Mouse (Mus musculus): ENCODE data around the gene Vti1b. TPM values are rescaled to one million over a fixed set of nuclear protein-coding genes. Genes with fewer than 3 reads are reported as not detected.

Gene Vti1b
- polyA plus RNA-seq, 1 experiment from 2014 or later: 85.4 TPM

- no peaks in the 10 kb centered on the region for H3K27me3 ChIP-seq (replicated peaks; ENCODE audit: control insufficient read depth, insufficient read depth, low read length)
- H3K4me2 ChIP-seq (ENCODE audit: low read length): no peak overlapping the region
- DNase-seq (ENCODE audit: low spot score) (no peak), ATAC-seq (replicated peaks; ENCODE audit: low FRiP score, low TSS enrichment, low read depth) (no peak)
- peaks cover 75% of the 10 kb centered on the region for H3K36me3 ChIP-seq (ENCODE audit: control insufficient read depth, insufficient read depth, low read length)
- H3K9me3 ChIP-seq (ENCODE audit: control insufficient read depth, low read length): no peaks in the 10 kb centered on the region
- WGBS: 86% methylated on average over 3 of the region's 3 CpGs
- H3K9ac ChIP-seq (ENCODE audit: low read length): no peak overlapping the region
- H3K27ac ChIP-seq (ENCODE audit: low read depth): no peak overlapping the region
- no peaks in the 10 kb centered on the region for H3K4me1 ChIP-seq (replicated peaks; ENCODE audit: control insufficient read depth, insufficient read depth, low read length)
- H3K4me3 ChIP-seq (ENCODE audit: low read depth, low read length): no peak overlapping the region
These were observed 9.6 kb downstream of the Vti1b start for GRCm38 (mm10) chr12:79162876-79163275.

DNA sequence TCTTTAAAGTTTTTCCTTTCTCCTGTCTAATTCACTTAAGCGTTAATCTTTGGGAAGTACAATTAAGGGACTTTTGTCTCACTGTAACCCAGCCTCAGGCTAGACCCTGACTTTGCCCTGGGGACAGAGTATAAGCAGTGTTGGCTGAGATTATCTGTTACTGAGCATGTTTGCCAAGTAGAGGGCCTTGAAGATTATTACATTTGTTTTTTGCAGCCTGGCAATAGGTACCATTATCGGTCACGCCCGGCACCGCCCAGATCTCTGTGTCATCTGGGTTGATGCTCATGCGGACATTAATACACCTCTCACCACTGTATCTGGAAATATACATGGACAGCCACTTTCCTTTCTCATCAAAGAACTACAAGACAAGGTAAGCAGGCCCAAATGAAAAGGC, 22.8 kb downstream of the Vti1b start:
- Histone ChIP-seq H3K9me3 (ENCODE audit: control insufficient read depth, low read length) (no peaks in the 10 kb centered on the region), H3K9ac (ENCODE audit: low read length) (no peak overlapping the region), H3K27me3 (replicated peaks; ENCODE audit: control insufficient read depth, insufficient read depth, low read length) (no peaks in the 10 kb centered on the region), H3K4me3 (ENCODE audit: low read depth, low read length) (no peak overlapping the region), H3K4me2 (ENCODE audit: low read length) (no peak overlapping the region), H3K36me3 (ENCODE audit: control insufficient read depth, insufficient read depth, low read length) (peaks cover 13% of the 10 kb centered on the region), H3K27ac (ENCODE audit: low read depth) (no peak overlapping the region), H3K4me1 (replicated peaks; ENCODE audit: control insufficient read depth, insufficient read depth, low read length) (no peaks in the 10 kb centered on the region)
- DNase-seq (ENCODE audit: low spot score) (no peak), ATAC-seq (replicated peaks; ENCODE audit: low FRiP score, low TSS enrichment, low read depth) (no peak)
- WGBS: 93% methylated on average over 6 of the region's 6 CpGs

DNA sequence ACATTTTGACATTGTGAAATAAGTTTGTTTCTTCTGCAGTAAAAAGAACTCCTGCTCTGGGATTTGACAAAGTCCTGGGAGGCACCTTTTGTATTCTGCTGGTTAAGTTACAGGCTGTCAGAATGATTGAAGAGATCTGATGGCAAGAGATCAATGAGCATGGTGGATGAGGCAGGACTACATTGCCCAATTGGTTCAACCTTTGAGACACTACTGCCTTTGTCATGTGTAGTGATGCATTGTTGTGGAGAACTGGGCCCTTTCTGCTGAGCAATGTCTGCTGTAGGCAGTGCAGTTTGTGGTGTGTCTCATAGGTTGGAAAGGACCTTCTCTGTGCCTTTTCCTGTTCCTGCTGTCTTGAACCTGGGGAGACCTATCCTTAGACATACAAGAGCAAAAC, 31.1 kb downstream of the Vti1b start:
- H3K27ac ChIP-seq (ENCODE audit: low read depth): no peak overlapping the region
- DNase-seq (ENCODE audit: low spot score): no peak
- no peaks in the 10 kb centered on the region for H3K36me3 ChIP-seq (ENCODE audit: control insufficient read depth, insufficient read depth, low read length)
- no peak for ATAC-seq (replicated peaks; ENCODE audit: low FRiP score, low TSS enrichment, low read depth)
- H3K4me2 ChIP-seq (ENCODE audit: low read length): no peak overlapping the region
- no peaks in the 10 kb centered on the region for H3K27me3 ChIP-seq (replicated peaks; ENCODE audit: control insufficient read depth, insufficient read depth, low read length)
- H3K9me3 ChIP-seq (ENCODE audit: control insufficient read depth, low read length): no peaks in the 10 kb centered on the region
- H3K4me1 ChIP-seq (replicated peaks; ENCODE audit: control insufficient read depth, insufficient read depth, low read length): no peaks in the 10 kb centered on the region
- H3K9ac ChIP-seq (ENCODE audit: low read length): no peak overlapping the region
- no peak overlapping the region for H3K4me3 ChIP-seq (ENCODE audit: low read depth, low read length)

DNA sequence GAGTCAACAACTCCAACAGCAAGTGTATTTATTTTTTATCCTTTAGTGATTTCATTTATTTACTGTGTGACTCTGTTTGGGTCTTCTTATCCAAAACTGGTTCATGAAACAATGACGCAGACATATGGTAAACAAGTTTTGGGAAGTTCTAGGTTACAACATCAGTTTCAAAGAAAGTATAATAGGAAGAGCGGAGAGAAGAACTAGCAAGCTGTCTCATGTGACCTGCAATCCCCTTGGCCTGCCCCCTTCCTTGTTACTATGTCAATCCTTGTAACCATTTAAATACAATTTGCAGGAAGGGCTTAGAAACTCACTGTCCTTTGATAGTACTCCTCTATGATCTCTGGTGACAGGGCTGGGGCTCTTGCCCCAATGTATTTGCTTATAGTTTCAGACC, 31.7 kb downstream of the Vti1b start:
- Histone ChIP-seq H3K27ac (ENCODE audit: low read depth) (no peak overlapping the region), H3K27me3 (replicated peaks; ENCODE audit: control insufficient read depth, insufficient read depth, low read length) (no peaks in the 10 kb centered on the region), H3K9ac (ENCODE audit: low read length) (no peak overlapping the region), H3K4me1 (replicated peaks; ENCODE audit: control insufficient read depth, insufficient read depth, low read length) (no peaks in the 10 kb centered on the region), H3K36me3 (ENCODE audit: control insufficient read depth, insufficient read depth, low read length) (no peaks in the 10 kb centered on the region), H3K4me3 (ENCODE audit: low read depth, low read length) (no peak overlapping the region), H3K4me2 (ENCODE audit: low read length) (no peak overlapping the region), H3K9me3 (ENCODE audit: control insufficient read depth, low read length) (no peaks in the 10 kb centered on the region)
- DNase-seq (ENCODE audit: low spot score): no peak
- WGBS: 86% methylated on average over 2 of the region's 2 CpGs
- no peak for ATAC-seq (replicated peaks; ENCODE audit: low FRiP score, low TSS enrichment, low read depth)

GRCm38 (mm10) chr12:79139417-79139816, 33.0 kb downstream of the Vti1b start:
- no peak for DNase-seq (ENCODE audit: low spot score)

GRCm38 (mm10) chr12:79138999-79139398, 33.5 kb downstream of the Vti1b start:
- H3K27ac ChIP-seq (ENCODE audit: low read depth): no peak overlapping the region
- no peaks in the 10 kb centered on the region for H3K27me3 ChIP-seq (replicated peaks; ENCODE audit: control insufficient read depth, insufficient read depth, low read length)
- H3K36me3 ChIP-seq (ENCODE audit: control insufficient read depth, insufficient read depth, low read length): no peaks in the 10 kb centered on the region

More at GRCm38 (mm10) chr12:79139417-79139816, 33.0 kb downstream of the Vti1b start:
- Histone ChIP-seq H3K9me3 (ENCODE audit: control insufficient read depth, low read length) (no peaks in the 10 kb centered on the region), H3K4me2 (ENCODE audit: low read length) (no peak overlapping the region), H3K4me3 (ENCODE audit: low read depth, low read length) (no peak overlapping the region), H3K9ac (ENCODE audit: low read length) (no peak overlapping the region), H3K36me3 (ENCODE audit: control insufficient read depth, insufficient read depth, low read length) (no peaks in the 10 kb centered on the region), H3K27me3 (replicated peaks; ENCODE audit: control insufficient read depth, insufficient read depth, low read length) (no peaks in the 10 kb centered on the region), H3K4me1 (replicated peaks; ENCODE audit: control insufficient read depth, insufficient read depth, low read length) (no peaks in the 10 kb centered on the region), H3K27ac (ENCODE audit: low read depth) (no peak overlapping the region)
- 33% methylated on average over 1 of the region's 1 CpGs for WGBS
- ATAC-seq (replicated peaks; ENCODE audit: low FRiP score, low TSS enrichment, low read depth): no peak

GRCm38 (mm10) chr12:79136949-79137348, 35.5 kb downstream of the Vti1b start:
- Histone ChIP-seq H3K9ac (ENCODE audit: low read length) (no peak overlapping the region), H3K4me1 (replicated peaks; ENCODE audit: control insufficient read depth, insufficient read depth, low read length) (no peaks in the 10 kb centered on the region), H3K4me3 (ENCODE audit: low read depth, low read length) (no peak overlapping the region), H3K36me3 (ENCODE audit: control insufficient read depth, insufficient read depth, low read length) (no peaks in the 10 kb centered on the region), H3K27ac (ENCODE audit: low read depth) (no peak overlapping the region), H3K27me3 (replicated peaks; ENCODE audit: control insufficient read depth, insufficient read depth, low read length) (peaks cover 12% of the 10 kb centered on the region), H3K4me2 (ENCODE audit: low read length) (no peak overlapping the region), H3K9me3 (ENCODE audit: control insufficient read depth, low read length) (no peaks in the 10 kb centered on the region)
- WGBS: 74% methylated on average over 7 of the region's 7 CpGs
- DNase-seq (ENCODE audit: low spot score) (no peak), ATAC-seq (replicated peaks; ENCODE audit: low FRiP score, low TSS enrichment, low read depth) (no peak)

More at GRCm38 (mm10) chr12:79138999-79139398, 33.5 kb downstream of the Vti1b start:
- no peak for ATAC-seq (replicated peaks; ENCODE audit: low FRiP score, low TSS enrichment, low read depth)
- DNase-seq (ENCODE audit: low spot score): no peak
- Histone ChIP-seq H3K4me1 (replicated peaks; ENCODE audit: control insufficient read depth, insufficient read depth, low read length) (no peaks in the 10 kb centered on the region), H3K4me2 (ENCODE audit: low read length) (no peak overlapping the region), H3K9me3 (ENCODE audit: control insufficient read depth, low read length) (no peaks in the 10 kb centered on the region), H3K4me3 (ENCODE audit: low read depth, low read length) (no peak overlapping the region), H3K9ac (ENCODE audit: low read length) (no peak overlapping the region)

- whole genome bisulfite sequencing: 48% methylated on average over 4 of the region's 4 CpGs
- no peak overlapping the region for H3K4me2 ChIP-seq (ENCODE audit: low read length)
These were observed 37.4 kb downstream of the Vti1b start for GRCm38 (mm10) chr12:79135105-79135504.

DNA sequence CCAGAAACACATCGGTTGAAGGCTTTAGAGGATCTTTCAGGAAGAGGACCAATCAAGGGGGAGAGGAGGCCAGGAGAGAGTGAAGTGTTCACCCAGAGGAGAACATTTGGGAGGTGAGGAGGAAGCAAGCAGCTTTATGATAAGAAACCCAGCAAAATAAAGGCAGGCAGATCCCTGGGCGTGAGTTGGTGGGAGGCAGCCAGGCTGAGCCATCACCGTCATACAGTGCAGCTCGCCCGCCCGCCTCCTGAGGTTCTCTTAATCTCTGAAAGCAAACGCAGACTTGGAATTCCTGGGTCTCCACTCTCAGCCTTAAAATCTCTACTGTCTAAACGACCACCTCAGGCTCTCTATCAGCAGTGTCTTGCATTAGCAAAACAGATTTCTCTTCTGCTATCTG, 37.8 kb downstream of the Vti1b start:
- ATAC-seq (replicated peaks; ENCODE audit: low FRiP score, low TSS enrichment, low read depth): no peak
- H3K36me3 ChIP-seq (ENCODE audit: control insufficient read depth, insufficient read depth, low read length): no peaks in the 10 kb centered on the region

More at GRCm38 (mm10) chr12:79135105-79135504, 37.4 kb downstream of the Vti1b start:
- Histone ChIP-seq H3K9me3 (ENCODE audit: control insufficient read depth, low read length) (no peaks in the 10 kb centered on the region), H3K27me3 (replicated peaks; ENCODE audit: control insufficient read depth, insufficient read depth, low read length) (peaks cover 31% of the 10 kb centered on the region), H3K4me1 (replicated peaks; ENCODE audit: control insufficient read depth, insufficient read depth, low read length) (peaks cover 12% of the 10 kb centered on the region), H3K4me3 (ENCODE audit: low read depth, low read length) (no peak overlapping the region), H3K27ac (ENCODE audit: low read depth) (no peak overlapping the region), H3K36me3 (ENCODE audit: control insufficient read depth, insufficient read depth, low read length) (no peaks in the 10 kb centered on the region), H3K9ac (ENCODE audit: low read length) (no peak overlapping the region)
- no peak for DNase-seq (ENCODE audit: low spot score)
- no peak for ATAC-seq (replicated peaks; ENCODE audit: low FRiP score, low TSS enrichment, low read depth)

More for the DNA sequence above, 37.8 kb downstream of the Vti1b start:
- Histone ChIP-seq H3K9me3 (ENCODE audit: control insufficient read depth, low read length) (no peaks in the 10 kb centered on the region), H3K27ac (ENCODE audit: low read depth) (no peak overlapping the region), H3K27me3 (replicated peaks; ENCODE audit: control insufficient read depth, insufficient read depth, low read length) (peaks cover 31% of the 10 kb centered on the region), H3K4me1 (replicated peaks; ENCODE audit: control insufficient read depth, insufficient read depth, low read length) (peaks cover 12% of the 10 kb centered on the region), H3K9ac (ENCODE audit: low read length) (no peak overlapping the region), H3K4me2 (ENCODE audit: low read length) (no peak overlapping the region), H3K4me3 (ENCODE audit: low read depth, low read length) (no peak overlapping the region)
- 41% methylated on average over 8 of the region's 8 CpGs for WGBS
- no peak for DNase-seq (ENCODE audit: low spot score)

Measured in intestine, embryonic 14.5 days (tissue).